Mouse (Mus musculus): ENCODE data around the gene Dhx16. TPM values are rescaled to one million over a fixed set of nuclear protein-coding genes. Genes with fewer than 3 reads are reported as not detected.
"Not testable (repeated sequence)": the region's sequence is repeated elsewhere in the genome, so short reads cannot be mapped to it uniquely, and the experiment has no call there.

Gene Dhx16
- polyA plus RNA-seq, 1 experiment from 2014 or later = 50.6 TPM

GRCm38 (mm10) chr17:35838122-35838544, 41.5 kb upstream of the Dhx16 start, which contains the start of gene Tubb5:
Tubb5 (minus strand) TSS chr17:35838306.
- Histone ChIP-seq H3K9me3 (replicated peaks) (no peaks in the 10 kb centered on the region), H3K27ac (replicated peaks) (peak within 1 kb of the TSS; percentile 94), H3K27me3 (no peaks in the 10 kb centered on the region), H3K4me3 (replicated peaks) (peak within 1 kb of the TSS; percentile 81), H3K4me2 (replicated peaks) (peak within 1 kb of the TSS; percentile 76), H3K4me1 (peaks cover 39% of the 10 kb centered on the region), H3K36me3 (peaks cover 33% of the 10 kb centered on the region), H3K9ac (peak within 1 kb of the TSS; percentile 94)
- peak; percentile 86 for ATAC-seq (ENCODE audit: insufficient number of reproducible peaks, low FRiP score, low TSS enrichment, low read depth)
- WGBS = under 1% methylated on average over 29 of the region's 29 CpGs

GRCm38 (mm10) chr17:35838570-35838969, 41.0 kb upstream of the Dhx16 start:
- Histone ChIP-seq H3K36me3 (peaks cover 29% of the 10 kb centered on the region), H3K4me2 (replicated peaks) (peak overlapping the region; percentile 76), H3K4me1 (peaks cover 39% of the 10 kb centered on the region), H3K27ac (replicated peaks) (peak overlapping the region; percentile 94), H3K9ac (peak overlapping the region; percentile 16; the same call in 1 of the 2 replicates), H3K4me3 (replicated peaks) (peak overlapping the region; percentile 81), H3K9me3 (replicated peaks) (no peaks in the 10 kb centered on the region), H3K27me3 (no peaks in the 10 kb centered on the region)
- 2% methylated on average over 5 of the region's 5 CpGs for WGBS
- ATAC-seq (ENCODE audit: insufficient number of reproducible peaks, low FRiP score, low TSS enrichment, low read depth) = 0 out of 2 replicates have a peak, but pooled peaks have one; percentile 6

- not testable (repeated sequence) for H3K9me3 ChIP-seq (replicated peaks); H3K27me3 ChIP-seq; ATAC-seq (ENCODE audit: insufficient number of reproducible peaks, low FRiP score, low TSS enrichment, low read depth); H3K9ac ChIP-seq
- WGBS = 36% methylated on average over 3 of the region's 3 CpGs
- peak overlapping the region; percentile 81 for H3K4me3 ChIP-seq (replicated peaks)
- H3K4me2 ChIP-seq (replicated peaks) = peak overlapping the region; percentile 76
- H3K27ac ChIP-seq (replicated peaks) = peak overlapping the region; percentile 94
- peaks cover 24% of the 10 kb centered on the region for H3K36me3 ChIP-seq
- H3K4me1 ChIP-seq = peaks cover 36% of the 10 kb centered on the region
Observed at GRCm38 (mm10) chr17:35839002-35839401, 40.6 kb upstream of the Dhx16 start.

GRCm38 (mm10) chr17:35840561-35840960, 39.1 kb upstream of the Dhx16 start:
- Histone ChIP-seq H3K4me3 (replicated peaks) (peak overlapping the region; percentile 67), H3K9ac (no peak overlapping the region), H3K9me3 (replicated peaks) (no peaks in the 10 kb centered on the region), H3K4me2 (replicated peaks) (peak overlapping the region; percentile 68), H3K4me1 (peaks cover 23% of the 10 kb centered on the region), H3K36me3 (peaks cover 17% of the 10 kb centered on the region), H3K27me3 (no peaks in the 10 kb centered on the region), H3K27ac (replicated peaks) (peak overlapping the region; percentile 75)
- no peak for ATAC-seq (ENCODE audit: insufficient number of reproducible peaks, low FRiP score, low TSS enrichment, low read depth)
- 51% methylated on average over 14 of the region's 14 CpGs for WGBS

- Histone ChIP-seq H3K27me3 (no peaks in the 10 kb centered on the region), H3K4me1 (peaks cover 16% of the 10 kb centered on the region), H3K27ac (replicated peaks) (peak within 1 kb of the TSS; percentile 88), H3K9ac (peak within 1 kb of the TSS; percentile 58), H3K9me3 (replicated peaks) (no peaks in the 10 kb centered on the region), H3K4me2 (replicated peaks) (peak within 1 kb of the TSS; percentile 68), H3K4me3 (replicated peaks) (peak within 1 kb of the TSS; percentile 67), H3K36me3 (peaks cover 17% of the 10 kb centered on the region)
- peak; percentile 90 for ATAC-seq (ENCODE audit: insufficient number of reproducible peaks, low FRiP score, low TSS enrichment, low read depth)
- WGBS = 0% methylated on average over 59 of the region's 59 CpGs
Observed at GRCm38 (mm10) chr17:35841076-35841950, 38.3 kb upstream of the Dhx16 start, which contains the start of gene Mdc1. Mdc1 (plus strand) TSS chr17:35841515.

GRCm38 (mm10) chr17:35842006-35842405, 37.6 kb upstream of the Dhx16 start:
- 19% methylated on average over 11 of the region's 11 CpGs for WGBS
- Histone ChIP-seq H3K36me3 (peaks cover 22% of the 10 kb centered on the region), H3K4me1 (peaks cover 13% of the 10 kb centered on the region)

GRCm38 (mm10) chr17:35843514-35843913, 36.1 kb upstream of the Dhx16 start:
- ATAC-seq (ENCODE audit: insufficient number of reproducible peaks, low FRiP score, low TSS enrichment, low read depth) = no peak
- H3K9me3 ChIP-seq (replicated peaks) = no peaks in the 10 kb centered on the region
- H3K27ac ChIP-seq (replicated peaks) = no peak overlapping the region
- H3K4me1 ChIP-seq = peaks cover 13% of the 10 kb centered on the region
- H3K36me3 ChIP-seq = peaks cover 37% of the 10 kb centered on the region
- 93% methylated on average over 3 of the region's 3 CpGs for WGBS
- no peak overlapping the region for H3K4me2 ChIP-seq (replicated peaks)
- H3K27me3 ChIP-seq = no peaks in the 10 kb centered on the region
- no peak overlapping the region for H3K4me3 ChIP-seq (replicated peaks)
- no peak overlapping the region for H3K9ac ChIP-seq

More at GRCm38 (mm10) chr17:35842006-35842405, 37.6 kb upstream of the Dhx16 start:
- no peaks in the 10 kb centered on the region for H3K9me3 ChIP-seq (replicated peaks)
- peak overlapping the region; percentile 58 for H3K9ac ChIP-seq
- no peaks in the 10 kb centered on the region for H3K27me3 ChIP-seq
- H3K27ac ChIP-seq (replicated peaks) = peak overlapping the region; percentile 88
- H3K4me3 ChIP-seq (replicated peaks) = peak overlapping the region; percentile 67
- ATAC-seq (ENCODE audit: insufficient number of reproducible peaks, low FRiP score, low TSS enrichment, low read depth) = no peak
- peak overlapping the region; percentile 68 for H3K4me2 ChIP-seq (replicated peaks)

- Histone ChIP-seq H3K4me1 (no peaks in the 10 kb centered on the region), H3K27me3 (no peaks in the 10 kb centered on the region), H3K9ac (no peak overlapping the region), H3K4me3 (replicated peaks) (no peak overlapping the region), H3K36me3 (peaks cover 74% of the 10 kb centered on the region), H3K9me3 (replicated peaks) (no peaks in the 10 kb centered on the region), H3K4me2 (replicated peaks) (no peak overlapping the region), H3K27ac (replicated peaks) (no peak overlapping the region)
- WGBS = 47% methylated on average over 1 of the region's 1 CpGs
- ATAC-seq (ENCODE audit: insufficient number of reproducible peaks, low FRiP score, low TSS enrichment, low read depth) = peak; percentile 37; the same call in 1 of the 2 replicates
Observed at GRCm38 (mm10) chr17:35848112-35848511, 31.5 kb upstream of the Dhx16 start.

- H3K9me3 ChIP-seq (replicated peaks) = no peaks in the 10 kb centered on the region
- no peak overlapping the region for H3K4me2 ChIP-seq (replicated peaks)
- H3K27me3 ChIP-seq = no peaks in the 10 kb centered on the region
- no peak overlapping the region for H3K27ac ChIP-seq (replicated peaks)
- 87% methylated on average over 3 of the region's 3 CpGs for WGBS
- no peak for ATAC-seq (ENCODE audit: insufficient number of reproducible peaks, low FRiP score, low TSS enrichment, low read depth)
- H3K4me3 ChIP-seq (replicated peaks) = no peak overlapping the region
- H3K9ac ChIP-seq = no peak overlapping the region
- peaks cover 76% of the 10 kb centered on the region for H3K36me3 ChIP-seq
- H3K4me1 ChIP-seq = no peaks in the 10 kb centered on the region
Observed at GRCm38 (mm10) chr17:35850974-35851373, 28.6 kb upstream of the Dhx16 start.

- Histone ChIP-seq H3K27ac (replicated peaks) (no peak overlapping the region), H3K4me2 (replicated peaks) (no peak overlapping the region), H3K4me1 (peaks cover 22% of the 10 kb centered on the region), H3K9ac (no peak overlapping the region), H3K27me3 (no peaks in the 10 kb centered on the region), H3K4me3 (replicated peaks) (no peak overlapping the region), H3K36me3 (peaks cover 23% of the 10 kb centered on the region), H3K9me3 (replicated peaks) (no peaks in the 10 kb centered on the region)
- no peak for ATAC-seq (ENCODE audit: insufficient number of reproducible peaks, low FRiP score, low TSS enrichment, low read depth)
- WGBS = 95% methylated on average over 1 of the region's 1 CpGs
Observed at GRCm38 (mm10) chr17:35859371-35859770, 20.2 kb upstream of the Dhx16 start.

- Histone ChIP-seq H3K4me3 (replicated peaks) (no peak overlapping the region), H3K9me3 (replicated peaks) (no peaks in the 10 kb centered on the region), H3K27me3 (no peaks in the 10 kb centered on the region), H3K9ac (no peak overlapping the region), H3K4me2 (replicated peaks) (no peak overlapping the region), H3K4me1 (peaks cover 26% of the 10 kb centered on the region), H3K36me3 (peaks cover 19% of the 10 kb centered on the region), H3K27ac (replicated peaks) (no peak overlapping the region)
- WGBS = 67% methylated on average over 2 of the region's 2 CpGs
- ATAC-seq (ENCODE audit: insufficient number of reproducible peaks, low FRiP score, low TSS enrichment, low read depth) = no peak
Observed at GRCm38 (mm10) chr17:35859835-35860234, 19.8 kb upstream of the Dhx16 start.

All from embryonic facial prominence, embryonic 15.5 days (tissue).